Mouse (Mus musculus): ENCODE results near the gene Gpr171. TPM values are rescaled to one million over a fixed set of nuclear protein-coding genes. Genes with fewer than 3 reads are reported as not detected.
"Not testable (repeated sequence)": the region's sequence is repeated elsewhere in the genome, so short reads cannot be mapped to it uniquely, and the experiment has no call there.

Gpr171 gene
- polyA plus RNA-seq, 1 experiment from 2014 or later: 1.7 TPM

DNA sequence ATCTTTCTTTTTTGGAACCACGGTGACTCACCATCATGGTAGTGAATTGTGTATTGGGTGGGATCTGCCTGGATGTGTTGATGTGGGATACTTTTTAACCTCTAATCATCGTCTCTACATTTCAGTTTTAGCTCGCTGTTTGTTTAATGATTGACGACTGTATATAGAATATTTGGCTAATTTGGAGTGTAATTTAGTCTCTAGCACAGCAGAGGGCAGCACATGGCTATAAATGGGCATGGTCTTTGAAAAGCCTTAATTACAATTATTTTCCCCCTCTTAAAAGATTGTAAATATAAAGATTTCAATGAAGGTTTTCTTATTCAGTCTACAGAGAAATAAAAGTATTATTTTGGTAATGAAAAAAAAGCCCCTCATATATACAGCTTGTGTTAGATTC, 24.3 kb downstream of the Gpr171 start:
- 56% methylated on average over 4 of the region's 4 CpGs for WGBS
- H3K27ac ChIP-seq: no peak overlapping the region
- H3K36me3 ChIP-seq: no peaks in the 10 kb centered on the region
- no peak overlapping the region for H3K9ac ChIP-seq
- H3K9me3 ChIP-seq: no peaks in the 10 kb centered on the region
- no peak overlapping the region for H3K4me2 ChIP-seq
- no peaks in the 10 kb centered on the region for H3K27me3 ChIP-seq
- no peak overlapping the region for H3K4me3 ChIP-seq
- H3K4me1 ChIP-seq: peaks cover 12% of the 10 kb centered on the region
- ATAC-seq (ENCODE audit: insufficient number of reproducible peaks, insufficient read depth, low FRiP score, low TSS enrichment, low read depth): no peak

DNA sequence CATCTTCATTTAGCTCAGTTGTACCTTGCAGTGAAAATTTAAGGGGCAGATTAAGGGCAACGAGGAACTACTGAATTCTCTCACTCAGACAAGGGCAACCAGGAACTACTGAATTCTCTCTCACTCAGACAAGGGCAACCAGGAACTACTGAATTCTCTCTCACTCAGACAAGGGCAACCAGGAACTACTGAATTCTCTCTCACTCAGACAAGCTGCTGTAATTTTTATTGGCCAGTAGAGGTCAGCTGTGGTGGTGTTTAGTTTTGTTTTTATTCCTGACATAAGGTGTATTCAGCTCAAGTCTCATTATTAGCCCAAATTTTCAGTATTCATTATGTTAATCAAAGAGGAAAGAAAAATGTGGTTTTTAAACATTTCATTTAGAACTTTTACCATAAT, 32.5 kb downstream of the Gpr171 start:
- 88% methylated on average over 1 of the region's 1 CpGs for WGBS
- H3K4me3 ChIP-seq; ATAC-seq (ENCODE audit: insufficient number of reproducible peaks, insufficient read depth, low FRiP score, low TSS enrichment, low read depth): not testable (repeated sequence)

DNA sequence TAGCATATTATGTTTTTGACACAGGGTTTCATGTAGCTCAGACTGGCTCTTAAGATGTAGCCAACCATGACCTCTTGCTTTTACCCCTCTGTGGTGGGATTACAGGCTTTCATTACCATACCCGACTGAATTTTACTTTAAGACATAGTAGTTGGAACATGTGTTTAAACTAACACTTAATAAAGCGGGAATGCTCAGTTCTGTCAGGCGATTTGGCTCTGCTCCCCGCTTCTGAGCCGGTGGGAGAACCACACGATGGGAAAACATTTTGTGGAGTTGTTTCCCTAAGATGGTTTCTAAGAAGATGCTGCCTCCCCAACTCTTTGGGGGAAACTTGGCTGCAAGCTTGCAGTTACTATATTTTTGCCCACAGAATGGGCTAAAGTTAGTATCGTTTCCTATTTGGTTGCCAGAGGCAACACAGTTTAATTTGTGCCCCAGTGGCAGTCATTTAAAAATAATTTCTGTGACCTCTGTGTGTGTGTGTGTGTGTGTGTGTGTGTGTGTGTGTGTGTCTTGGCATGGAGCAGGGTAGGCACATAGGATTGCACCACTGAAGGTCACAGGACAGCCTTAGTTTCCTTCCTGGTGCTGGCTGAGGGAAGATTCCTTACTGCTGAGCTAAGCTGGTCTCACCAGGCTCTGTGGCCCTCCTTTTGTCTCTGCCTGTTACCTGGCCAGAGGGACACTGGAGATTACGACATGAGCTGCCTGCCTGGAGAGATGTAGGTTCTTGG, 34.9 kb downstream of the Gpr171 start:
- no peak for ATAC-seq (ENCODE audit: insufficient number of reproducible peaks, insufficient read depth, low FRiP score, low TSS enrichment, low read depth)
- no peak overlapping the region for H3K27ac ChIP-seq
- H3K4me3 ChIP-seq: no peak overlapping the region
- no peak overlapping the region for H3K9ac ChIP-seq
- no peaks in the 10 kb centered on the region for H3K27me3 ChIP-seq
- no peaks in the 10 kb centered on the region for H3K36me3 ChIP-seq
- H3K9me3 ChIP-seq: no peaks in the 10 kb centered on the region
- H3K4me2 ChIP-seq: no peak overlapping the region
- H3K4me1 ChIP-seq: peaks cover 8% of the 10 kb centered on the region
- WGBS: 51% methylated on average over 8 of the region's 8 CpGs

More for the DNA sequence above, 32.5 kb downstream of the Gpr171 start:
- H3K27ac ChIP-seq, H3K27me3 ChIP-seq, H3K9ac ChIP-seq, H3K4me1 ChIP-seq, H3K4me2 ChIP-seq, H3K36me3 ChIP-seq, H3K9me3 ChIP-seq: not testable (repeated sequence)

DNA sequence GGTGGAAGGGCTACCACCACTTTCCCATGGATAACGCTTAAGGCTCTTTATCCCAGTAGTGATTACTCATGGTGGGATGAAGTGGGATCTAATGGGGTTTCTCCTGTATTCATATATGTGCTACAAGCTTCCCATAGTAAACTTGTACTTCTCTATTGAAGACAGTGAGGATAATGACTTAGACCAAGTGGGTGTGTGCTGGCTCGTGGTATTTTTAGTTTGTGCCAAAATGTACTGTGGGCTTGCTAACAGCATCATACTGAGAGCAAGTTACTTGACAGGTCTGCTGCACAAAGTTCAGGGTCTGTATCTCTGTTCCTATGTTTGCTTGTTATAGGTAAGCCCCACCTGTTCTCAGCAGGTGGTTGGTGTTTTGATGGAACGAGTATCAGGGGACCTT, 35.7 kb downstream of the Gpr171 start:
- no peak overlapping the region for H3K4me2 ChIP-seq
- H3K9me3 ChIP-seq: no peaks in the 10 kb centered on the region
- H3K9ac ChIP-seq: no peak overlapping the region
- H3K4me3 ChIP-seq: no peak overlapping the region
- ATAC-seq (ENCODE audit: insufficient number of reproducible peaks, insufficient read depth, low FRiP score, low TSS enrichment, low read depth): no peak
- WGBS: 86% methylated on average over 3 of the region's 3 CpGs
- no peak overlapping the region for H3K27ac ChIP-seq
- H3K27me3 ChIP-seq: no peaks in the 10 kb centered on the region
- H3K36me3 ChIP-seq: no peaks in the 10 kb centered on the region
- peaks cover 8% of the 10 kb centered on the region for H3K4me1 ChIP-seq

DNA sequence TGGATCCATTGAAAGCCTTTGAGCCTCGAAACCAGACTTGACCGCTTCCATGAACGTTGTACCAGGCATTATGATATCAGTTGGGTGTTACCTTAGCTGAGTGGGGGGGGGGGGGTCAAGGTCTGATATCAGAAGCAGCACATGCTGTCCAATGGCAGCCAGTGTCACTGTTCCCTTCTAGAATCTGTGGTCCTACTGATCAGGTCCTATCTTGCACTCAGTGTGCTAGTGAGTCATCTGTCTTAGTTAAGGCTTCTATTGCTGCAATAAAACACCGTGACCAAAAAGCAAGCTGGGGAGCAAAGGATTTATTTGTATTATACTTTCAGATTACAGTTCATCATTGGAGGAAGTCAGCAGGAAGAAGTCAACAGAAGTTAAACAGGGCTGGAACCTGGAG, 38.2 kb downstream of the Gpr171 start:
- H3K4me3 ChIP-seq: no peak overlapping the region
- no peak overlapping the region for H3K27ac ChIP-seq
- 96% methylated on average over 4 of the region's 4 CpGs for WGBS
- no peaks in the 10 kb centered on the region for H3K36me3 ChIP-seq
- no peaks in the 10 kb centered on the region for H3K9me3 ChIP-seq
- H3K27me3 ChIP-seq: no peaks in the 10 kb centered on the region
- H3K4me1 ChIP-seq: peaks cover 14% of the 10 kb centered on the region
- no peak for ATAC-seq (ENCODE audit: insufficient number of reproducible peaks, insufficient read depth, low FRiP score, low TSS enrichment, low read depth)
- H3K9ac ChIP-seq: no peak overlapping the region
- no peak overlapping the region for H3K4me2 ChIP-seq

DNA sequence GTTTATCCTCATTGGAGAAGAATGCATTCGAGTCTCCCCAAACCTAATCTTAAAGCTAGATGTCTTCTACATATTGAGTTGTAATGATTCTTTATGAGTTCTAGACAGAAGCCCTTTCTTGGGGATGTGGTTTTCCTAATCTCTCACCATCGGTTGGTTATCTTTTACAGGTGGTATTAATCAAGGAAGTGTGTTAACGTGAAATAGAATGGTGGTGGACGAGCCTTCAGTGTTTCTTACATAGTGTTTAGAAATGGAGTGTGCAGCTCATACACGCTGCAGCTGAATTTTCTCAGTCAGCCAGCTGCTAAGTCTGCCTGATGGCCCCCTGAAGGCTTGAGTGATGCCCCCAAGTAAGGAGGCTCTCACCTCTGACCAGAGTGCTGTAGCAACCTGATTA, 39.5 kb downstream of the Gpr171 start:
- no peak for ATAC-seq (ENCODE audit: insufficient number of reproducible peaks, insufficient read depth, low FRiP score, low TSS enrichment, low read depth)
- H3K9me3 ChIP-seq: no peaks in the 10 kb centered on the region
- H3K27me3 ChIP-seq: no peaks in the 10 kb centered on the region
- no peak overlapping the region for H3K27ac ChIP-seq
- WGBS: 47% methylated on average over 5 of the region's 5 CpGs
- H3K4me1 ChIP-seq: peaks cover 12% of the 10 kb centered on the region
- no peak overlapping the region for H3K4me2 ChIP-seq
- no peak overlapping the region for H3K4me3 ChIP-seq
- H3K9ac ChIP-seq: no peak overlapping the region
- H3K36me3 ChIP-seq: no peaks in the 10 kb centered on the region

DNA sequence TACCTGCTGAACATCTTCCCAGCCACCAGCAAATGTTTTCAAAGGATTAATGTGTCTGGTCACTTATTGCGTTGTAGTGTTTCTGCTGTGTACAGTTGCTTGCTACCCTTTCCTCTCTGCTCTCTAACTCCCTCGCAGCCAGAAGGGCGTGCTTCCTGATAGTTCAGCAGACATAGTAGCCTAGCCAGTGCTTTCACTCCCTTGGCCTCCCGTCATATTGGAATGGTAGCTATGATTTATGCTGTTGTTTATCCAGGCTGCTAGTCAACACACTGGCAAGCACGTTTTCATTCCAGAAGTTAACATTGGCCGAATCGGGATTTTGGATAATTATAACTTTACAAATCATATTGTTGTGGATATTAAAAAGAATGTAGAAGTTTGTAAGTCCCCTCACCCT, 41.5 kb downstream of the Gpr171 start:
- Histone ChIP-seq H3K9ac (no peak overlapping the region), H3K4me1 (0 out of 2 replicates have a peak, but pooled peaks cover 6% of the 10 kb centered on the region), H3K9me3 (no peaks in the 10 kb centered on the region), H3K27me3 (no peaks in the 10 kb centered on the region), H3K27ac (no peak overlapping the region), H3K4me2 (no peak overlapping the region), H3K36me3 (no peaks in the 10 kb centered on the region), H3K4me3 (no peak overlapping the region)
- 84% methylated on average over 7 of the region's 7 CpGs for WGBS
- no peak for ATAC-seq (ENCODE audit: insufficient number of reproducible peaks, insufficient read depth, low FRiP score, low TSS enrichment, low read depth)

DNA sequence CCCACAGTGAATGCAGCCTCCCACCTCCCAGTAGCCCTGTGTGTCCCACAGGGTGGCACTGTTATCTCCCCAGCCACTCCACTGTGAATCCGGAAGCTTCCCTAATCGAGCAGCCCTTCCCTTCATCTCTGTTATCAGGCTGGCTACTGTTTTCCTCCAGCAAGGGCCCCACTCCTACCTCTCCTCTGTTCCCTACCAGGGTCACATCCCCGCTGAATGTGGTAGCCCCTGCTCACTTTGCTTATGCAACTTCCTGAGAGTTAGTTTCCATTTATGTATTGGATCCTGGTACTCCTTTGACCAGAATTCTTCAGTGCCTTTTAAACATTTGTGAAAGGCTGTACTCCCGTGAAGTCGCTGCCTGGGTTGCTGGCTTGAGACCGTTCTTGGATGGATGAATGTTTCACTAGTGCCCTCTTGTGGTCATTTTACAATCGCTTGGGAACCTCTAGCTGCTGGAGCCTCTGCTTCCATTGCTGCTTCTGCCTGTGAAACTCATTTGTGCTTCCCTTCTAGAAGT, 42.5 kb downstream of the Gpr171 start:
- H3K4me2 ChIP-seq: peak overlapping the region; percentile 35
- ATAC-seq (ENCODE audit: insufficient number of reproducible peaks, insufficient read depth, low FRiP score, low TSS enrichment, low read depth): peak; percentile 56; the same call in 1 of the 2 replicates

DNA sequence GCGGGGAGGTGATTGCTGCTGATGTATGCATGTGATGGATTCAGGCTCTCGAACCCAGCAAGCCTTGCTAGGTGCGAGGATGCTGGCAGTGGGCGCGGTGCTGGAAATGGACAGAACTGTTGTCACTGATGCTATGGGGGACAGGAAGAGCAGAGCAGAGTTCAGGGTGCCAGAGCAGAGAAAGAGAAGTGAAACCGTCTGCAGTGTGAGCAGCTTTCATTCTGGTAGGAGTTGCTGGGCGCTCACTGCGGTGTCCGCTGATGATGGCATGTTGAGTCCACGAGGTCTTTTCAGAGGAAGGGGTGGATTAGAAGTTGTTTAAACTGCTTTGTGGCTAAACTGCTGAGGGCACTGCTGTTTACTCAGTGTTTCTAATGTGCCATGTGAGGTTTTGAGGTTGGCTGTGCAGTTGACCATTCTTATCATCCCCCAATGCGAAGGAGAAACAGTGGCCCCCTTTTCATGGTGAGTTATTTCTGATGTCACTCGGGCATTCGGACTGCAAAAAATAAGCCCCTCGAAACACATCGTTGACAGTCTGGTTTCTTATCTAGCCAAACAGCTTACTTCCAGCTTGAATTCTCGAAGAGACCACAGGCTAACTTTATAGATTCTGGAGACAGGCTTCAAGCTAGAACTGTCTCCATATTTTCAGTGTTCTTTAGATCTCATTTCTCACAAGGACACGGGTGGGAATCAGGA, 46.6 kb downstream of the Gpr171 start:
- H3K4me2 ChIP-seq: no peak overlapping the region
- H3K9me3 ChIP-seq: no peaks in the 10 kb centered on the region
- 0 out of 2 replicates have a peak, but pooled peaks cover 6% of the 10 kb centered on the region for H3K4me1 ChIP-seq
- H3K9ac ChIP-seq: no peak overlapping the region
- no peak overlapping the region for H3K27ac ChIP-seq
- 87% methylated on average over 17 of the region's 17 CpGs for WGBS
- H3K36me3 ChIP-seq: no peaks in the 10 kb centered on the region
- ATAC-seq (ENCODE audit: insufficient number of reproducible peaks, insufficient read depth, low FRiP score, low TSS enrichment, low read depth): no peak
- no peaks in the 10 kb centered on the region for H3K27me3 ChIP-seq
- H3K4me3 ChIP-seq: no peak overlapping the region

More for the DNA sequence above, 42.5 kb downstream of the Gpr171 start:
- Histone ChIP-seq H3K27me3 (no peaks in the 10 kb centered on the region), H3K27ac (no peak overlapping the region), H3K36me3 (no peaks in the 10 kb centered on the region), H3K9ac (peak overlapping the region; percentile 40; the same call in 1 of the 2 replicates), H3K9me3 (no peaks in the 10 kb centered on the region), H3K4me3 (no peak overlapping the region), H3K4me1 (0 out of 2 replicates have a peak, but pooled peaks cover 6% of the 10 kb centered on the region)
- WGBS: 1% methylated on average over 7 of the region's 7 CpGs

Other genes with a start within 250 kb of the Gpr171 start
- 1.8 and 2.7 TPM in 2 replicates for gene Clrn1, start 216.5 kb downstream of the Gpr171 start, polyA plus RNA-seq (2015; fragmentation: Nextera tagmentation; extraction: Ambion mirVana)
- 2.9 and 3.9 TPM in 2 replicates for gene Med12l, start 96.0 kb downstream of the Gpr171 start, polyA plus RNA-seq (2015; fragmentation: Nextera tagmentation; extraction: Ambion mirVana)
- gene P2ry14, start 51.8 kb upstream of the Gpr171 start, polyA plus RNA-seq (2015; fragmentation: Nextera tagmentation; extraction: Ambion mirVana): 2.1 and 2.4 TPM in 2 replicates
- 2.6 and 3.5 TPM in 2 replicates for gene Gpr87, start 93.3 kb upstream of the Gpr171 start, polyA plus RNA-seq (2015; fragmentation: Nextera tagmentation; extraction: Ambion mirVana)
- 1.0 and 1.2 TPM in 2 replicates for gene P2ry13, start 109.1 kb upstream of the Gpr171 start, polyA plus RNA-seq (2015; fragmentation: Nextera tagmentation; extraction: Ambion mirVana)
- gene P2ry12, start 161.1 kb upstream of the Gpr171 start, polyA plus RNA-seq (2015; fragmentation: Nextera tagmentation; extraction: Ambion mirVana): 1.5 and 1.9 TPM in 2 replicates
- 26.8 and 28.3 TPM in 2 replicates for gene Igsf10, start 242.6 kb upstream of the Gpr171 start, polyA plus RNA-seq (2015; fragmentation: Nextera tagmentation; extraction: Ambion mirVana)